Mouse (Mus musculus) megakaryocyte, embryonic 14.5 days (primary cell): Measurements from ENCODE around the gene Smarca2.

Experiments used
- FLI1 ChIP-seq: IDR thresholded peaks from 2 replicates; pipeline ENCODE4 v1.6.1; 2012; ENCODE audit warnings: low read length, inconsistent platforms, mixed read lengths
- GATA1 ChIP-seq: IDR thresholded peaks from 3 replicates; pipeline ENCODE4 v1.6.1; 2012; ENCODE audit warnings: mixed read lengths, low read length, inconsistent platforms, borderline replicate concordance

DNA sequence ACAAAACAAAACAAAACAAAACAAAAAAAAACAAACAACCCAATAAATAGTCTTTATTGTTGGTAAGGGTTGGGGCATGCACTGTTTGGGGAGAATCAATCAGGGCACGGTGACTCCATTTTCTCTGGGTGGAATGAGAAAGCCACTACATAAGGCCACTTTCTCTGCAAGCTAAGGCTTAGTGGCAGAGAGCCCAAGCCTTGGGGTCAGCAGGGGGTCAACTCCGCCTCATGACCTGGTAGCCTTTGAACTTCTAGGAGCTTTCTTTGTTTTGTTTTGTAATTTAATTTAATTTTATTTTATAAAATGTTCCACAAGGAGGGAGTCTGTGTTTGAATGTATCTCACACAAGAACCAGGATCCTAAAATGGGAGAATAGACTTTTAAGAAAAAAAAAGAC lies 128.2 kb downstream of the Smarca2 start:
- TF ChIP-seq GATA1: no peak
- TF ChIP-seq FLI1: no peak
